Mouse (Mus musculus) ES-E14 (cell line): ENCODE measurements at regions not wholly inside any gene's neighbourhood (a gene's known extent, or its start where the extent isn't known, plus 50 kb on each side); places are given as distances from the start of the nearest gene placed in this dataset.

Source experiments
- DNase-seq: peaks from one replicate; pipeline ENCODE4 v3.0.0-alpha.2; 2013; ENCODE audit warnings: low read depth, low spot score
- H3K27ac ChIP-seq: 2 replicates; pipeline ENCODE4 v1.5.1; 2012; ENCODE audit warnings: low read depth, mild to moderate bottlenecking, low read length, moderate library complexity, mixed read lengths; ENCODE audit not compliant: poor library complexity, insufficient read depth, severe bottlenecking
- H3K36me3 ChIP-seq: 2 replicates; pipeline ENCODE4 v1.6.1; 2012; ENCODE audit warnings: mild to moderate bottlenecking, low read length, moderate library complexity, mixed read lengths; ENCODE audit not compliant: control insufficient read depth, poor library complexity, insufficient read depth, severe bottlenecking
- H3K4me1 ChIP-seq, 2 experiments: fragments of 150-350 bp in 1 of 2; sonication (generic) in 1 of 2; 2 replicates each; pipeline ENCODE4 v1.6.1; 2012; ENCODE audit warnings: low read length in 2 of 2, mild to moderate bottlenecking in 1 of 2, mixed read lengths in 1 of 2; ENCODE audit not compliant: control insufficient read depth in 2 of 2, insufficient read depth in 2 of 2, poor library complexity in 1 of 2
- H3K4me3 ChIP-seq, 2 experiments: fragments of 150-350 bp in 1 of 2; sonication (generic) in 1 of 2; 2 replicates each; pipeline ENCODE4 v1.5.1; 2012; ENCODE audit warnings: low read length in 2 of 2, low read depth in 1 of 2, mild to moderate bottlenecking in 1 of 2, mixed read lengths in 1 of 2; ENCODE audit not compliant: insufficient read depth in 1 of 2, poor library complexity in 1 of 2, severe bottlenecking in 1 of 2
- H3K9ac ChIP-seq: 2 replicates; pipeline ENCODE4 v1.6.1; 2012; ENCODE audit warnings: low read depth, mild to moderate bottlenecking, low read length, mixed read lengths; ENCODE audit not compliant: poor library complexity, insufficient read depth, severe bottlenecking
- H3K9me3 ChIP-seq: fragments of 150-350 bp; sonication (generic); 2 replicates; pipeline ENCODE4 v1.6.1; 2012; ENCODE audit warnings: low read depth, mild to moderate bottlenecking, low read length; ENCODE audit not compliant: control insufficient read depth, insufficient read depth
- CHD2 ChIP-seq: IDR thresholded peaks from 2 replicates; pipeline ENCODE4 v1.6.1; 2014; ENCODE audit warnings: mild to moderate bottlenecking, low read depth, low read length, inconsistent platforms
- HCFC1 ChIP-seq: IDR thresholded peaks from 2 replicates; pipeline ENCODE4 v1.6.1; 2012; ENCODE audit warnings: low read length, inconsistent platforms, borderline replicate concordance; ENCODE audit not compliant: insufficient read depth
- MAFK ChIP-seq: IDR thresholded peaks from 2 replicates; pipeline ENCODE4 v1.6.1; 2014; ENCODE audit warnings: mild to moderate bottlenecking, low read depth, low read length, inconsistent platforms; ENCODE audit not compliant: insufficient read depth
- ZC3H11A ChIP-seq: IDR thresholded peaks from 2 replicates; pipeline ENCODE4 v1.6.1; 2012; ENCODE audit warnings: low read depth, mild to moderate bottlenecking, inconsistent platforms, low read length, borderline replicate concordance
- ZNF384 ChIP-seq: IDR thresholded peaks from 2 replicates; pipeline ENCODE4 v1.6.1; 2012; ENCODE audit warnings: low read depth, low read length, inconsistent platforms
- in situ Hi-C, 2 experiments: fragments of 600-800 bp; cut with MboI; formaldehyde crosslinking; loops; one replicate each; pipeline ENCODE4 v1.15.1; 2025; ENCODE audit warnings: low sequenced_read_pairs in 2 of 2, inconsistent platforms in 1 of 2; ENCODE audit not compliant: unreplicated experiment in 2 of 2

GRCm38 (mm10) chr16:25597435-25597834 is 86.1 kb upstream of the Trp63 start:
- Histone ChIP-seq H3K9me3 (no peaks in the 10 kb centered on the region), H3K9ac (no peak overlapping the region), H3K36me3 (no peaks in the 10 kb centered on the region), H3K4me3 (no peak overlapping the region), H3K27ac (no peak overlapping the region), H3K4me1 (no peaks in the 10 kb centered on the region)
- TF ChIP-seq HCFC1, result no peak
- TF ChIP-seq MAFK, result no peak
- no peak for TF ChIP-seq ZNF384
- no peak for TF ChIP-seq CHD2
- TF ChIP-seq ZC3H11A, result no peak
- in situ Hi-C loops, result no loop called here
- DNase-seq, result no peak

- no peaks in the 10 kb centered on the region for H3K9me3 ChIP-seq
- H3K4me3 ChIP-seq, result no peak overlapping the region
- H3K4me1 ChIP-seq, result no peaks in the 10 kb centered on the region
- DNase-seq, result no peak
- H3K36me3 ChIP-seq, result no peaks in the 10 kb centered on the region
- H3K27ac ChIP-seq, result no peak overlapping the region
- in situ Hi-C loops, result no loop called here
- H3K9ac ChIP-seq, result no peak overlapping the region
- TF ChIP-seq ZNF384 (no peak), MAFK (no peak), ZC3H11A (no peak), HCFC1 (no peak), CHD2 (no peak)
These were observed 80.4 kb upstream of the Trp63 start for GRCm38 (mm10) chr16:25603121-25603520.

- no peak overlapping the region for H3K9ac ChIP-seq
- H3K9me3 ChIP-seq, result no peaks in the 10 kb centered on the region
- no peaks in the 10 kb centered on the region for H3K36me3 ChIP-seq
- no peaks in the 10 kb centered on the region for H3K4me1 ChIP-seq
- no peak for TF ChIP-seq ZNF384
- no peak for TF ChIP-seq HCFC1
- TF ChIP-seq MAFK, result no peak
- no peak for TF ChIP-seq ZC3H11A
- no peak for TF ChIP-seq CHD2
- no peak for DNase-seq
- no peak overlapping the region for H3K4me3 ChIP-seq
- no peak overlapping the region for H3K27ac ChIP-seq
- in situ Hi-C loops, result no loop called here
These were observed 68.3 kb upstream of the Trp63 start for GRCm38 (mm10) chr16:25615229-25615628.

- H3K4me3 ChIP-seq, result no peak overlapping the region
- H3K27ac ChIP-seq, result no peak overlapping the region
- DNase-seq, result no peak
- no peaks in the 10 kb centered on the region for H3K9me3 ChIP-seq
- no peaks in the 10 kb centered on the region for H3K4me1 ChIP-seq
- in situ Hi-C loops, result no loop called here
- no peak overlapping the region for H3K9ac ChIP-seq
- no peaks in the 10 kb centered on the region for H3K36me3 ChIP-seq
- TF ChIP-seq MAFK (no peak), ZC3H11A (no peak), ZNF384 (no peak), HCFC1 (no peak), CHD2 (no peak)
These were observed 67.9 kb upstream of the Trp63 start for GRCm38 (mm10) chr16:25615646-25616045.

GRCm38 (mm10) chr16:25618898-25619297 is 64.7 kb upstream of the Trp63 start:
- Histone ChIP-seq H3K9me3 (no peaks in the 10 kb centered on the region), H3K27ac (no peak overlapping the region), H3K36me3 (no peaks in the 10 kb centered on the region), H3K9ac (no peak overlapping the region), H3K4me3 (no peak overlapping the region), H3K4me1 (no peaks in the 10 kb centered on the region)
- DNase-seq, result no peak
- TF ChIP-seq HCFC1, result no peak
- in situ Hi-C loops, result no loop called here
